Mouse (Mus musculus): ENCODE results near the gene Cep350. TPM values are rescaled to one million over a fixed set of nuclear protein-coding genes. Genes with fewer than 3 reads are reported as not detected.
A peak's percentile ranks its signal among the peaks of the same experiment; 100 is the strongest.

Gene Cep350
- polyA plus RNA-seq, 1 experiment from 2014 or later = 8.5 TPM

DNA sequence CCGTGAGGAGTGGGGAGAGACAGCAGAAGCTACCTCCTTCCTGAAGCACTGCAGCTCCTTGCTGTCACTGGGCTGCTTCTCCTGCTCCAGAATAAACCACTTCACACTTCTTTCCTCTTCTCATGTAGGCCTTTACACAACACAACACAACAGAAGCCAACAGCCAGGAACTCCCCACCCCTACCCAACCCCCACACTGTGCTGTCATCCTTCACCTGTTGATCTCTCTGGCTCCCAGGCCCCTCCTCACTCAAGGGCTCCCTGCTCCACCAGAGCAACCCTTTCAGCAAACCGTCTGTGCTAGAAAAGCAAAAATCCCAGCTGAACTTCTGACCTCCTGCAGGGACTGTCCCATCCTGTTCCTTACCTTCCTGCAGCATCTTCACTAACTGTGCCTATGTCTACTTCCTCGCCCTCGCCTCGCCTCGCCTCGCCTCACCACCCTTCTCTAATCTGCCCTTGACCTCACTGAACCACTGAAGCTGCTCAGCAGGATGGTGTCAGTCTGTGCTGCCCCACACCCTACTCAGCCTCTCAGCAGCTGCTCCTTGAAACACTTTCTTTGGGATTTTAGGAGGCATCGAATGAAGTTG lies 145.3 kb downstream of the Cep350 start:
- ATAC-seq (replicated peaks; ENCODE audit: insufficient number of reproducible peaks, low FRiP score, low TSS enrichment) = no peak
- Histone ChIP-seq H3K4me2 (no peak overlapping the region), H3K27me3 (ENCODE audit: control insufficient read depth, insufficient read depth, low read length) (no peaks in the 10 kb centered on the region), H3K9ac (ENCODE audit: low read depth, low read length) (no peak overlapping the region), H3K36me3 (ENCODE audit: control insufficient read depth, insufficient read depth, low read length) (no peaks in the 10 kb centered on the region), H3K4me3 (ENCODE audit: low read depth, low read length) (no peak overlapping the region), H3K27ac (ENCODE audit: low read depth, low read length) (no peak overlapping the region), H3K9me3 (replicated peaks; ENCODE audit: control insufficient read depth, low read length) (no peaks in the 10 kb centered on the region), H3K4me1 (ENCODE audit: control insufficient read depth, insufficient read depth, low read length) (0 out of 2 replicates have a peak, but pooled peaks cover 3% of the 10 kb centered on the region)
- WGBS (ENCODE audit: insufficient replicate concordance) = 38% methylated on average over 8 of the region's 8 CpGs

DNA sequence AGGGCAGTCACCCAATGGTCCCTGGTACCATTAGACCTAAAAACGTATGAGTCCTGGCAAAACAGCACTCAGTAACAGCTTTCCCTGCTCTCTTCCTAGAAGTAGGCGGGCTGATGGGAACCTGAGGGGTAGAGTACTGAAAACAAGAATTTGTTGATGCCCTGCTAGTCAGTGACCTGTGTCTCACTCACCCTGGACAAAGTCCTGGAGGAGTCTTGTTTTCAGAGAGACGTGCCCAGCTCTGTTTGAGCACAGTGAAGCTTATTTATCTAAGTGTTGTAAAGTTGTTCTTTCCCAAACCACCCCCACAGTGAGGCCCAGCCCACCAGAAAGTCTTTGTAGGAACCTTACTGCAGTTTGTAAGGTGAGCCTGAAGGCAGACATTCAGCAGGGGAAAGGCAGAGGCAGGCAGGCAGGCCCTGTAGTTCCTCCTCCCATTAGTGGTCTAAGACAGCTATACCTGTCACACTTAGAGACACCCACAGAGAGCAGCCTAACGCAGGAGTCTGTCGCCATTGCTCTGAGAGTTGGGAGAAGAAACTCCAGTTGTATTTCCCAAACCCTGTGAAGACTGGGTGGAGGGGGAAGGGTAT lies 146.2 kb downstream of the Cep350 start:
- Histone ChIP-seq H3K9me3 (replicated peaks; ENCODE audit: control insufficient read depth, low read length) (no peaks in the 10 kb centered on the region), H3K9ac (ENCODE audit: low read depth, low read length) (no peak overlapping the region), H3K4me3 (ENCODE audit: low read depth, low read length) (no peak overlapping the region), H3K4me1 (ENCODE audit: control insufficient read depth, insufficient read depth, low read length) (0 out of 2 replicates have a peak, but pooled peaks cover 3% of the 10 kb centered on the region), H3K27me3 (ENCODE audit: control insufficient read depth, insufficient read depth, low read length) (no peaks in the 10 kb centered on the region), H3K36me3 (ENCODE audit: control insufficient read depth, insufficient read depth, low read length) (no peaks in the 10 kb centered on the region), H3K27ac (ENCODE audit: low read depth, low read length) (no peak overlapping the region), H3K4me2 (no peak overlapping the region)
- ATAC-seq (replicated peaks; ENCODE audit: insufficient number of reproducible peaks, low FRiP score, low TSS enrichment) = no peak
- 48% methylated on average over 5 of the region's 5 CpGs for WGBS (ENCODE audit: insufficient replicate concordance)

- H3K9ac ChIP-seq (ENCODE audit: low read depth, low read length) = no peak overlapping the region
- no peak overlapping the region for H3K27ac ChIP-seq (ENCODE audit: low read depth, low read length)
- no peak overlapping the region for H3K4me3 ChIP-seq (ENCODE audit: low read depth, low read length)
- no peak for ATAC-seq (replicated peaks; ENCODE audit: insufficient number of reproducible peaks, low FRiP score, low TSS enrichment)
- no peaks in the 10 kb centered on the region for H3K36me3 ChIP-seq (ENCODE audit: control insufficient read depth, insufficient read depth, low read length)
- no peaks in the 10 kb centered on the region for H3K27me3 ChIP-seq (ENCODE audit: control insufficient read depth, insufficient read depth, low read length)
- 82% methylated on average over 4 of the region's 4 CpGs for WGBS (ENCODE audit: insufficient replicate concordance)
- H3K4me1 ChIP-seq (ENCODE audit: control insufficient read depth, insufficient read depth, low read length) = 0 out of 2 replicates have a peak, but pooled peaks cover 3% of the 10 kb centered on the region
- no peaks in the 10 kb centered on the region for H3K9me3 ChIP-seq (replicated peaks; ENCODE audit: control insufficient read depth, low read length)
- no peak overlapping the region for H3K4me2 ChIP-seq
Observed at GRCm38 (mm10) chr1:155825940-155826716, 146.9 kb downstream of the Cep350 start.

DNA sequence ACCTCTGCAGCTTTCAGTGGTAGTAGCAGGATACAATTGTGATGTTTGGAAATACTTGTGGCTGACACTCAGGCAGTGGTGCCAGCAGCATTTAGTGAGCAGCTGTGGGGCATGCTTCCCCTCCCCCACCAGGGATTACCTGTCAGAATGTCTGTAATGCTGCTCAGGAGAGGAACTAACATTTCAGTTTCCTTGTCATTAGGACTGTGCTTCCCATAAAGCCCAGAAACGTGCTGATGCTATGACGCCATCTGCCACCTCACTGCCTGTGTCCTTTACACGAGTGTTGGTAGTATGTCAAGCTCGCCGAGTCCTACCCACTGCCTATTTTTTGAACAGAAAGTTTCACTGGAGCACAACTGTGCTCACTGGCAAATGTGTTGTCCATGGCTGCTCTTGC lies 152.4 kb downstream of the Cep350 start:
- WGBS (ENCODE audit: insufficient replicate concordance) = 85% methylated on average over 5 of the region's 5 CpGs
- Histone ChIP-seq H3K27ac (ENCODE audit: low read depth, low read length) (no peak overlapping the region), H3K4me1 (ENCODE audit: control insufficient read depth, insufficient read depth, low read length) (no peaks in the 10 kb centered on the region), H3K9me3 (replicated peaks; ENCODE audit: control insufficient read depth, low read length) (no peaks in the 10 kb centered on the region), H3K4me2 (no peak overlapping the region), H3K9ac (ENCODE audit: low read depth, low read length) (no peak overlapping the region), H3K27me3 (ENCODE audit: control insufficient read depth, insufficient read depth, low read length) (no peaks in the 10 kb centered on the region), H3K36me3 (ENCODE audit: control insufficient read depth, insufficient read depth, low read length) (no peaks in the 10 kb centered on the region), H3K4me3 (ENCODE audit: low read depth, low read length) (no peak overlapping the region)
- ATAC-seq (replicated peaks; ENCODE audit: insufficient number of reproducible peaks, low FRiP score, low TSS enrichment) = no peak

DNA sequence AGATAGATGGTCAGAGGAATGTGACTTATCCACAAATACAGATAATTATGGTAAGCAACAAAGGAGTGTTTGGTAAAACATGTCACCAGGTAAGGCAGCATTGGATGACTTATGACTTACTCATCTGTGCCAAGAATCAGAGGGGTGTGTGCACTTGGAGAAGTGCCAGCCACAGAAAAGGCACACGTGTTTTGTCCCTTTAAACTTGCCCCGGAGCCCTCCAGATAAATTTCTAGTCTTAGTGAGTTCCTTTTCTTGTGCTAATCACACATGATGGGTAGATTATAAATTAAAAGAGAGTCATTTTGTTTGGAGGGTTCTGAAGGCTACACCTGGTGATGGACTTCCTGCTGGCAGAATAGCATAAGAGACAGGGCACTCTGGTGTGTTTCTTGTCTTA lies 156.9 kb downstream of the Cep350 start:
- Histone ChIP-seq H3K9me3 (replicated peaks; ENCODE audit: control insufficient read depth, low read length) (no peaks in the 10 kb centered on the region), H3K27ac (ENCODE audit: low read depth, low read length) (no peak overlapping the region), H3K36me3 (ENCODE audit: control insufficient read depth, insufficient read depth, low read length) (no peaks in the 10 kb centered on the region), H3K9ac (ENCODE audit: low read depth, low read length) (no peak overlapping the region), H3K4me1 (ENCODE audit: control insufficient read depth, insufficient read depth, low read length) (peaks cover 4% of the 10 kb centered on the region; the same call in 1 of the 2 replicates), H3K4me2 (no peak overlapping the region), H3K4me3 (ENCODE audit: low read depth, low read length) (no peak overlapping the region), H3K27me3 (ENCODE audit: control insufficient read depth, insufficient read depth, low read length) (no peaks in the 10 kb centered on the region)
- ATAC-seq (replicated peaks; ENCODE audit: insufficient number of reproducible peaks, low FRiP score, low TSS enrichment) = no peak
- WGBS (ENCODE audit: insufficient replicate concordance) = 61% methylated on average over 2 of the region's 2 CpGs

DNA sequence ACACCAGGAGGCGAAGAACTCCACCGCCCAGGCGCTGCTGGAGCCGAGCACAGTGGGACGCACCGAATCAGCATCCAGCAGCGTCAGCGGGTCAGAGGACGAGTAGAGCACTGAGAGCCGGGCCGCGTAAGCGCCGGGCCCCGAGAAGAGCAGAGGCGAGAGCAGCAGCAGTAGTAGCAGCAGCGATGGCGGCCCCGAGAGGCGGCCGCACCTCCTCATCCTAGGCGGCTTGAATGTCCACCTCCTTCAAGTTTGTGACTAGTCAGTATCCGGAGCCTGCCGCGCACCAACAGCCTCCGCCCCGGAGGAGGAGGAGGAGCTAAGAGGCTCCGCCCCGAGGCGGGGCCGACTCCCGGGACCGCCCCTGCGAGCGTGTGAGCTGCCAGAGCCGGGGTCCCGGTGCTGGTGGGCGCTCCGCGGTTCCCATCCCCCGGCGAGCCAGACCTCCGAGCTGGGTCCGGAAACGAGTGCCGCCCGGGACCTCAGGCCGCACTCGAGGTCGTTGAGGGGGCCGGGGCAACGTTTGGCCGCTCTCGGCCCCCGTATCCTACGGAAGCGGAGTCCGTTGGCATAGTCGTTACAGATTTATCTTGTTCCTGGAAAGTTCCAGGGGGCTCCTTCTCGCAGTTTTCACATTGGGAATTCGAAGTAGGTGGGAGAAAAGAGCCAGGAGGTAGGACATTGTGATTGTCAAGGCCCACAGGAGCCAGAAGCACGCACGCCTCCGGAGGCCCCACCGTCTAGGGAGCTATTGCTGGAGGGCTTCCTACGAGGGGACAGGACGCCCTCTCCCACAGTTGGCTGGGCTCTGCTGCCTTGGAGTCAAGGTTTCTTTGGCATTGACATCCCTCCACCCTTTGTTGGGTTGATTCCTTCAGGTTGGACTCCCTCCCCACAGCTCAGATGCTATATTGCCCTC lies 160.2 kb downstream of the Cep350 start, which contains the start of gene Qsox1:
TSS of gene Qsox1 (minus strand) at position 309 of the 919 bp plus-strand sequence.
- H3K36me3 ChIP-seq (ENCODE audit: control insufficient read depth, insufficient read depth, low read length) = no peaks in the 10 kb centered on the region
- ATAC-seq (replicated peaks; ENCODE audit: insufficient number of reproducible peaks, low FRiP score, low TSS enrichment) = peak; percentile 91
- peaks cover 19% of the 10 kb centered on the region; the same call in 1 of the 2 replicates for H3K4me1 ChIP-seq (ENCODE audit: control insufficient read depth, insufficient read depth, low read length)
- H3K9ac ChIP-seq (ENCODE audit: low read depth, low read length) = peak within 1 kb of the TSS; percentile 73
- H3K9me3 ChIP-seq (replicated peaks; ENCODE audit: control insufficient read depth, low read length) = no peaks in the 10 kb centered on the region
- WGBS (ENCODE audit: insufficient replicate concordance) = under 1% methylated on average over 53 of the region's 67 CpGs
- peak within 1 kb of the TSS; percentile 47 for H3K27ac ChIP-seq (ENCODE audit: low read depth, low read length)
- H3K4me2 ChIP-seq = peak within 1 kb of the TSS; percentile 82
- no peaks in the 10 kb centered on the region for H3K27me3 ChIP-seq (ENCODE audit: control insufficient read depth, insufficient read depth, low read length)
- peak within 1 kb of the TSS; percentile 67 for H3K4me3 ChIP-seq (ENCODE audit: low read depth, low read length)

GRCm38 (mm10) chr1:155811995-155812580 lies 161.0 kb downstream of the Cep350 start:
- no peaks in the 10 kb centered on the region for H3K36me3 ChIP-seq (ENCODE audit: control insufficient read depth, insufficient read depth, low read length)
- H3K27me3 ChIP-seq (ENCODE audit: control insufficient read depth, insufficient read depth, low read length) = no peaks in the 10 kb centered on the region
- H3K4me1 ChIP-seq (ENCODE audit: control insufficient read depth, insufficient read depth, low read length) = peaks cover 19% of the 10 kb centered on the region; the same call in 1 of the 2 replicates
- H3K4me3 ChIP-seq (ENCODE audit: low read depth, low read length) = peak overlapping the region; percentile 67
- no peaks in the 10 kb centered on the region for H3K9me3 ChIP-seq (replicated peaks; ENCODE audit: control insufficient read depth, low read length)
- peak overlapping the region; percentile 82 for H3K4me2 ChIP-seq
- H3K9ac ChIP-seq (ENCODE audit: low read depth, low read length) = peak overlapping the region; percentile 73
- H3K27ac ChIP-seq (ENCODE audit: low read depth, low read length) = peak overlapping the region; percentile 47; the same call in 1 of the 2 replicates
- no peak; the same call in 1 of the 2 replicates for ATAC-seq (replicated peaks; ENCODE audit: insufficient number of reproducible peaks, low FRiP score, low TSS enrichment)
- 4% methylated on average over 22 of the region's 22 CpGs for WGBS (ENCODE audit: insufficient replicate concordance)

Measured in heart, embryonic 11.5 days (tissue).